In genomic region chr12:70827901-70828271, GRCm38 (mm10) we compare ENCODE assay signal across 10 mouse cellular contexts. TPM values are rescaled to one million over a fixed set of nuclear protein-coding genes. Genes with fewer than 3 reads are reported as not detected.
DNase-seq lines count a peak whose midpoint lies in the region; ATAC-seq and TF ChIP-seq lines count a peak whose summit lies in the region.
"Had no signal": no experiment of that assay in that cellular context is flagged by ENCODE, and none has a peak within 500 bp of the region (broad histone marks: within the 10 kb centered on the region; RNA-seq: fewer than 3 reads in every experiment).

No protein-coding gene starts in this region.

- no peak overlapping the region for H3K9ac ChIP-seq in hindbrain, embryonic 14.5 days
- no peak overlapping the region for H3K9ac ChIP-seq in hindbrain, embryonic 12.5 days
- peak overlapping the region; percentile 95; the same call in 1 of the 2 replicates for H3K9ac ChIP-seq in limb, embryonic 14.5 days (ENCODE audit: low read depth, low read length, severe bottlenecking)
- H3K9ac ChIP-seq: liver, embryonic 15.5 days had no signal

- TF ChIP-seq CTCF in C2C12 (IDR thresholded peaks at IDR 0.05; ENCODE audit: control insufficient read depth, insufficient read depth, insufficient read length) = no peak

- no peaks in the 10 kb centered on the region for H3K27me3 ChIP-seq in hindbrain, embryonic 14.5 days (ENCODE audit: control insufficient read depth, insufficient read depth, low read length)
- no peaks in the 10 kb centered on the region for H3K27me3 ChIP-seq in hindbrain, embryonic 12.5 days
- no peaks in the 10 kb centered on the region for H3K27me3 ChIP-seq in C2C12 (ENCODE audit: control insufficient read depth, insufficient read depth, insufficient read length)
- no peaks in the 10 kb centered on the region for H3K27me3 ChIP-seq in limb, embryonic 14.5 days (ENCODE audit: control insufficient read depth, insufficient read depth, low read length)

- H3K9me3 ChIP-seq in hindbrain, embryonic 14.5 days (ENCODE audit: control insufficient read depth, low read length) = no peaks in the 10 kb centered on the region
- H3K9me3 ChIP-seq in hindbrain, embryonic 12.5 days (replicated peaks) = no peaks in the 10 kb centered on the region
- no peaks in the 10 kb centered on the region for H3K9me3 ChIP-seq in limb, embryonic 14.5 days (ENCODE audit: control insufficient read depth, low read length)
- H3K9me3 ChIP-seq: liver, embryonic 15.5 days had no signal

- H3K4me1 ChIP-seq in hindbrain, embryonic 14.5 days (replicated peaks; ENCODE audit: control insufficient read depth, insufficient read depth, low read length) = peaks cover 22% of the 10 kb centered on the region
- H3K4me1 ChIP-seq in hindbrain, embryonic 12.5 days = peaks cover 30% of the 10 kb centered on the region
- peaks cover 50% of the 10 kb centered on the region for H3K4me1 ChIP-seq in limb, embryonic 14.5 days (ENCODE audit: control insufficient read depth, insufficient read depth, low read length)

- no peak overlapping the region for H3ac ChIP-seq in C2C12 (ENCODE audit: control insufficient read depth, insufficient read length, low read depth)

- no peak overlapping the region for H3K27ac ChIP-seq in hindbrain, embryonic 14.5 days
- H3K27ac ChIP-seq in hindbrain, embryonic 12.5 days = no peak overlapping the region
- peak overlapping the region; percentile 73 for H3K27ac ChIP-seq in limb, embryonic 14.5 days (replicated peaks; ENCODE audit: low read depth, low read length)
- H3K27ac ChIP-seq: liver, embryonic 15.5 days had no signal

- peaks cover 74% of the 10 kb centered on the region for H3K79me2 ChIP-seq in C2C12 (ENCODE audit: control insufficient read depth, insufficient read depth)

- 78% methylated on average over 4 of the region's 4 CpGs for WGBS in hindbrain, embryonic 14.5 days
- WGBS in hindbrain, embryonic 12.5 days = 63% methylated on average over 4 of the region's 4 CpGs
- WGBS in limb, embryonic 14.5 days = 19% methylated on average over 4 of the region's 4 CpGs

- no peak for ATAC-seq in hindbrain, embryonic 14.5 days (ENCODE audit: low FRiP score)
- ATAC-seq in hindbrain, embryonic 12.5 days (ENCODE audit: low FRiP score) = no peak
- ATAC-seq in limb, embryonic 14.5 days (ENCODE audit: low FRiP score, low read depth) = no peak

- DNase-seq in hindbrain, embryonic 14.5 days (ENCODE audit: low spot score) = no peak
- peak; percentile 62 for DNase-seq in embryo, embryonic 10.5 days (ENCODE audit: low spot score)
- DNase-seq in limb, embryonic 14.5 days (ENCODE audit: low spot score) = peak; percentile 61
- no peak for DNase-seq in ovary, postnatal 36 days (ENCODE audit: low spot score)
- DNase-seq in frontal cortex, postnatal 14 days (ENCODE audit: low spot score in 2 of 2) = no peak
- DNase-seq: cerebellum, adult 11-12 months; layer of hippocampus, adult 9-11 months had no signal

- no peaks in the 10 kb centered on the region for H3K36me3 ChIP-seq in hindbrain, embryonic 14.5 days (replicated peaks; ENCODE audit: control insufficient read depth, insufficient read depth)
- no peaks in the 10 kb centered on the region for H3K36me3 ChIP-seq in hindbrain, embryonic 12.5 days
- peaks cover 6% of the 10 kb centered on the region for H3K36me3 ChIP-seq in C2C12 (ENCODE audit: control insufficient read depth, insufficient read depth)
- no peaks in the 10 kb centered on the region for H3K36me3 ChIP-seq in limb, embryonic 14.5 days (ENCODE audit: control insufficient read depth, insufficient read depth, low read length)
- H3K36me3 ChIP-seq: liver, embryonic 15.5 days had no signal

- no peak for TF ChIP-seq POLR2A in limb, embryonic 14.5 days (IDR thresholded peaks at IDR 0.05; ENCODE audit: borderline replicate concordance, extremely low read depth, insufficient read depth, insufficient read length)

- H3K4me3 ChIP-seq in hindbrain, embryonic 14.5 days (replicated peaks; ENCODE audit: low read length) = 0 out of 2 replicates have a peak overlapping the region, but pooled peaks have one; percentile 68
- H3K4me3 ChIP-seq in hindbrain, embryonic 12.5 days = no peak overlapping the region
- peak overlapping the region; percentile 74 for H3K4me3 ChIP-seq in C2C12 (ENCODE audit: insufficient read depth, poor library complexity, severe bottlenecking)
- peak overlapping the region; percentile 91 for H3K4me3 ChIP-seq in limb, embryonic 14.5 days (replicated peaks; ENCODE audit: low read length)
- H3K4me3 ChIP-seq: liver, embryonic 15.5 days had no signal

- peak overlapping the region; percentile 78 for H3K4me2 ChIP-seq in hindbrain, embryonic 14.5 days (replicated peaks)
- H3K4me2 ChIP-seq in hindbrain, embryonic 12.5 days (replicated peaks) = no peak overlapping the region; the same call in 1 of the 2 replicates
- peak overlapping the region; percentile 72 for H3K4me2 ChIP-seq in limb, embryonic 14.5 days (replicated peaks; ENCODE audit: low read depth, low read length, severe bottlenecking)

- peaks cover 68% of the 10 kb centered on the region for H3K79me3 ChIP-seq in C2C12 (ENCODE audit: low read depth)

TF ChIP-seq in C2C12, 6 proteins besides CTCF, POLR2A, EP300 and RAD21:
- no peak for TF ChIP-seq USF1 (IDR thresholded peaks at IDR 0.05; ENCODE audit: low read depth)
- no peak for TF ChIP-seq MAX (IDR thresholded peaks at IDR 0.05)

RNA-seq across cellular contexts. Expression of gene Frmd6, which starts 2.6 kb away (rescaled TPM):
- 9.5 and 10.6 TPM in 2 replicates for polyA plus RNA-seq in hindbrain, embryonic 14.5 days (2014; fragmentation: Nextera tagmentation; extraction: Ambion mirVana)
- 28.2 and 33.3 TPM in 2 replicates for polyA plus RNA-seq in hindbrain, embryonic 12.5 days (2016; fragmentation: Nextera tagmentation; extraction: Ambion mirVana)
- 29.2 TPM for polyA plus RNA-seq in C2C12 (2012; fragmentation: generic; extraction: Trizol)
- 48.6 and 49.8 TPM in 2 replicates for polyA plus RNA-seq in limb, embryonic 14.5 days (2012; rRNA removed)
- polyA plus RNA-seq in limb, embryonic 14.5 days (2014; fragmentation: Nextera tagmentation; extraction: Ambion mirVana) = 64.9 and 67.1 TPM in 2 replicates

Comparison
In these comparisons a context has a peak if more than half of its experiments do, and no peak if none do; other contexts are left out.
1. DNase-seq: peak in embryo, embryonic 10.5 days (single experiment) and limb, embryonic 14.5 days (single experiment); none in hindbrain, embryonic 14.5 days (single experiment), ovary, postnatal 36 days (single experiment) and frontal cortex, postnatal 14 days (0 of 2).